Mouse (Mus musculus) cerebellum, adult 2 months (tissue): ENCODE measurements around the gene Mapk9. TPM values are rescaled to one million over a fixed set of nuclear protein-coding genes. Genes with fewer than 3 reads are reported as not detected.

Experiments
- DNase-seq, 2 experiments: peaks; one replicate each; pipeline ENCODE4 v3.0.0; 2021
- H3K27ac ChIP-seq: fragments of 200-500 bp; 2 replicates; pipeline ENCODE4 v1.5.1; 2012; ENCODE audit warnings: low read length, control low read depth, inconsistent platforms; ENCODE audit not compliant: insufficient read depth
- H3K27me3 ChIP-seq: fragments of 200-500 bp; 2 replicates; pipeline ENCODE4 v1.6.1; 2012; ENCODE audit warnings: inconsistent platforms, mild to moderate bottlenecking, low read length, moderate library complexity; ENCODE audit not compliant: control insufficient read depth, insufficient read depth
- H3K4me1 ChIP-seq: fragments of 200-500 bp; 2 replicates; pipeline ENCODE4 v1.6.1; 2011; ENCODE audit warnings: low read length; ENCODE audit not compliant: control insufficient read depth, insufficient read depth
- H3K4me3 ChIP-seq: fragments of 200-500 bp; replicated peaks from 2 replicates; pipeline ENCODE3; 2011; ENCODE audit warnings: mild to moderate bottlenecking, low read depth, low read length, control low read depth; ENCODE audit not compliant: insufficient read depth
- CTCF ChIP-seq: fragments of 200-500 bp; IDR thresholded peaks from 2 replicates; pipeline ENCODE4 v1.5.1; 2011; ENCODE audit warnings: low read depth, mild to moderate bottlenecking, control low read depth, low read length, moderate library complexity, borderline replicate concordance; ENCODE audit not compliant: insufficient read depth
- POLR2A ChIP-seq: fragments of 200-500 bp; IDR thresholded peaks from 2 replicates; pipeline ENCODE4 v1.6.1; 2011; ENCODE audit warnings: low read length, control low read depth, borderline replicate concordance; ENCODE audit not compliant: insufficient read depth
- WGBS: fragments of 180-500 bp; shearing (Covaris S2); methylation state at CpG from one replicate; pipeline ENCODE4 v1.1.7; 2018; 5-methylcytosine and 5-hydroxymethylcytosine counted together
- polyA plus RNA-seq: library from polyadenylated mRNA; depleted of rRNA; stranded (reverse); fragments of >200 nt; gene quantifications from 2 replicates; pipeline ENCODE4 v1.2.3, GENCODE M21; 2012

Mapk9 gene
- polyA plus RNA-seq, 1 experiment = 146 TPM

GRCm38 (mm10) chr11:49829176-49829745 is 17.3 kb upstream of the Mapk9 start:
- no peak for DNase-seq

GRCm38 (mm10) chr11:49831980-49832379 is 14.6 kb upstream of the Mapk9 start:
- no peak for DNase-seq

More at GRCm38 (mm10) chr11:49829176-49829745, 17.3 kb upstream of the Mapk9 start:
- H3K27ac ChIP-seq = no peak overlapping the region
- TF ChIP-seq CTCF = no peak
- WGBS = 63% methylated on average over 7 of the region's 7 CpGs
- no peaks in the 10 kb centered on the region for H3K4me1 ChIP-seq
- H3K27me3 ChIP-seq = no peaks in the 10 kb centered on the region
- no peak overlapping the region for H3K4me3 ChIP-seq

GRCm38 (mm10) chr11:49832962-49833361 is 13.6 kb upstream of the Mapk9 start:
- WGBS = 87% methylated on average over 5 of the region's 5 CpGs
- no peak for DNase-seq

More at GRCm38 (mm10) chr11:49831980-49832379, 14.6 kb upstream of the Mapk9 start:
- H3K4me3 ChIP-seq = no peak overlapping the region
- no peak overlapping the region for H3K27ac ChIP-seq
- H3K27me3 ChIP-seq = no peaks in the 10 kb centered on the region
- 57% methylated on average over 12 of the region's 12 CpGs for WGBS
- TF ChIP-seq POLR2A (no peak), CTCF (no peak)
- H3K4me1 ChIP-seq = no peaks in the 10 kb centered on the region

GRCm38 (mm10) chr11:49834248-49834647 is 12.3 kb upstream of the Mapk9 start:
- DNase-seq = no peak
- H3K27me3 ChIP-seq = no peaks in the 10 kb centered on the region
- WGBS = 90% methylated on average over 6 of the region's 6 CpGs

More at GRCm38 (mm10) chr11:49832962-49833361, 13.6 kb upstream of the Mapk9 start:
- H3K27me3 ChIP-seq = no peaks in the 10 kb centered on the region
- no peak overlapping the region for H3K4me3 ChIP-seq
- no peaks in the 10 kb centered on the region for H3K4me1 ChIP-seq
- no peak overlapping the region for H3K27ac ChIP-seq
- no peak for TF ChIP-seq POLR2A
- TF ChIP-seq CTCF = no peak

GRCm38 (mm10) chr11:49835257-49835956 is 11.1 kb upstream of the Mapk9 start:
- no peaks in the 10 kb centered on the region for H3K27me3 ChIP-seq
- DNase-seq = no peak
- WGBS = 93% methylated on average over 11 of the region's 11 CpGs
- no peaks in the 10 kb centered on the region for H3K4me1 ChIP-seq
- no peak overlapping the region for H3K27ac ChIP-seq
- TF ChIP-seq POLR2A = no peak
- TF ChIP-seq CTCF = no peak
- H3K4me3 ChIP-seq = no peak overlapping the region

More at GRCm38 (mm10) chr11:49834248-49834647, 12.3 kb upstream of the Mapk9 start:
- Histone ChIP-seq H3K4me3 (no peak overlapping the region), H3K27ac (no peak overlapping the region), H3K4me1 (no peaks in the 10 kb centered on the region)
- TF ChIP-seq POLR2A (no peak), CTCF (no peak)

- Histone ChIP-seq H3K27me3 (no peaks in the 10 kb centered on the region), H3K4me3 (no peak overlapping the region), H3K4me1 (no peaks in the 10 kb centered on the region), H3K27ac (no peak overlapping the region)
- no peak for DNase-seq
- no peak for TF ChIP-seq POLR2A
- TF ChIP-seq CTCF = no peak
- 32% methylated on average over 13 of the region's 13 CpGs for WGBS
Measured at GRCm38 (mm10) chr11:49837717-49838407, 8.7 kb upstream of the Mapk9 start.

- 56% methylated on average over 1 of the region's 1 CpGs for WGBS
- Histone ChIP-seq H3K4me1 (no peaks in the 10 kb centered on the region), H3K27me3 (no peaks in the 10 kb centered on the region), H3K4me3 (no peak overlapping the region), H3K27ac (no peak overlapping the region)
- TF ChIP-seq CTCF (no peak), POLR2A (no peak)
- no peak for DNase-seq
Measured at GRCm38 (mm10) chr11:49840666-49841065, 5.9 kb upstream of the Mapk9 start.

- H3K27ac ChIP-seq = no peak overlapping the region
- DNase-seq = no peak
- 94% methylated on average over 1 of the region's 1 CpGs for WGBS
- no peaks in the 10 kb centered on the region for H3K4me1 ChIP-seq
- H3K27me3 ChIP-seq = no peaks in the 10 kb centered on the region
- H3K4me3 ChIP-seq = no peak overlapping the region
- no peak for TF ChIP-seq CTCF
- TF ChIP-seq POLR2A = no peak
Measured at GRCm38 (mm10) chr11:49841886-49842285, 4.7 kb upstream of the Mapk9 start.
